Mouse (Mus musculus) ovary, adult 18-20 months (tissue): ENCODE measurements around the gene Il17rb.

Experiments used
- DNase-seq: peaks from one replicate; pipeline ENCODE4 v3.0.0; 2022; ENCODE audit warnings: low spot score, mixed read lengths

Il17rb gene

GRCm38 (mm10) chr14:30015008-30015407 lies 6.3 kb upstream of the Il17rb start:
- DNase-seq = no peak

DNA sequence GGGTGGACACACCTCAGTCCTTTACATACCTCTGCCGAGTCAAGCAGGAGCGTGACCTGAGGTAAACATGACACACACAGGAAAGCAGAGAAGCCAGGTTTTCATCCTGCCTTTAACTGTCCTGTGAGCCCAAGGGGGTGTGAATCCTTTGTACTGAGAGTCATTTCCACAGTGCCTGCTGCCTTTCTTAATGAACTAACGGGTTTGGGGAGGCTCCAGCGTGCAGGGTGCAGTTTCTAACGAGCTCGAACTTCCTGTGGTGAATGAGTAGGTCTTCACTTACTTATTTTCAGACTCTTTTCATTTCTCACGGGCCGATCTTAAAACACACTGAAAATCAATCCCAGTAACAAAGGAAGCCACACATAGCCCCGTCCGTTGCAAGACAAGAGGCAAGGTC lies 5.8 kb upstream of the Il17rb start:
- no peak for DNase-seq

DNA sequence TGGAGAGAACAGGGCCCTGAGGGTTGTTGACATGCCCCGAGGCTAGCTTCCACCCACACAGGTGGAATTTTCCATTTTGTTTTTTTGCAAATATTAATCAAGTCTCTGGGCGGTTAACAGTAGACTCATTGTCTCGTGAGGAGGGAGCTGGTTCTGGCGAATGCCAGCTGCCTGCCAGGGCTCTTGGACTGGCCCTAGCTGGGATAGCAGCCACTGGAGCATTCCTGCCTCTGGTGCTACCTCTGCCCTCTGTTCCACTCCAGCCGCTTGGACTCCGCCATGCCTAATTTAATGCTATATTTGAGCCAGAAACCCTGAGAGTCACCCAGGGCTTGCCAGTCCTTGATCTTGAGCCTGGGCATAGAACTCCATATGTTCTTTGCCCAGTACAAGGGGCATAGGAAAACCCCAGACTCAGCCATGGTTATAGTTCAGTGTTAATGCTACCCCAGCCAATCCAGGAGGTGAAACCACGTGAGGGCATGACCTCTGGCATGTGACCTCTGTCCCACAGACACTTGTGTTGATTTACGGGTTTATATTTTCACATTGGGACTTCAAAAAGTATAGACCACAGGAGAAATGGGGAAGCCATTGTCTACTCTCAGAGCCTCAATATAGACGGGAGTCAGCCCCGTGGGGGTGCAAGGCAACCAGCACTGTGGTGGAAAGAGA lies 3.3 kb upstream of the Il17rb start:
- DNase-seq = peak; percentile 29

DNA sequence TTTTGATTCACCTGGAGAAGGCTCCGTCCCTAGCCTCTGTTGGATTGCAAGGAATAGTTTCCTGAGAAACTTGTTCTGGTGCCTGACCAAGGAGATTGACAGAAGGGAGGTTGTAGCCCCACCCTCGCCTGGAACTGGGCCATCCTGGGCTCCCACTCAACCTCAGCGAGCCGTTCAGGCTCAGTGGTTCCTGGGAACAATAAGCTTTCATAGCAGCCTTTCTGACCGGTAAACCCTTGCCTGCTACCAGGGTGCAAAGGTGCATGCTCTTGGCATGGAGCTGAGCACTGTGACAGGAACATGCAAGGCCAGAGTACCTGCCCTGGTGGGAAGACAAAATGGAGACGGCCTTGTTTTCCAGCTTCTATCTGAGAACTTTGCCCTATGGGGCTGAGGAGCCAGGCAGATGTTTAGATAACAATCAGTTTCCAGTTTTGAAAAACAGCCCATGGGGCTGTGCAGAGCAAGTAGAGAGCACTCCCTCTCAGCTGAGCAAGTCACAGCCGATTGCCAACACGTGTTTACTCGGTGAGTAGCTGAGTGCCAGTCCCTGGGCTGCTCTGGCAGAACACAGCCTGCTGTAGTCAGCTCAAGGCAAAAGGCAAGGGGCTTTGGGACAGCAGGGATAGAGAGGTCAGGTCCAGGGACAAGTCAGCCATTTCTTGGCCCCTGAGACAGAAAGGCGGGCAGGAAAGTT lies 1.3 kb upstream of the Il17rb start:
- DNase-seq = peak; percentile 55

- DNase-seq = no peak
Observed at GRCm38 (mm10) chr14:29999475-29999811, 9.3 kb downstream of the Il17rb start.

- no peak for DNase-seq
Observed at GRCm38 (mm10) chr14:29998747-29999474, 9.8 kb downstream of the Il17rb start.

DNA sequence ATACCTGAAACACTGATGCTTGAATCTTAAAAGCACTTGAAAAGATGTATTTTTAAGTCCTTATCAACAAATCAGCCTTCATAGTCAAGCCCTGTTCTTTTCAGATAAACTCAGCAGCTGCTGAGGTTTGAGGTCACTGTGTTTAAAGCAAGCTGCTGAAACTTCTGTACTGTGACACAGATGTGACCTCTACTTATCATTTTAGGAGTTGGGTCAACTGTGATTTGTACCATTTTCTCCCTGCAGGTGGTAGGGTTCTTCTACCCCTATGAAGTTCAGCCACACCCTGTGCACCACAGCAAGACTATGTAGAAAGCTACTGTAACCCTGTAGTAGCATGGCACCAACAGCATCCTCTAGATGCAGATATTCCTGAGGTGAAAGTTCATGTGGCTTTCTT lies 11.4 kb downstream of the Il17rb start:
- no peak for DNase-seq

- DNase-seq = no peak
Observed at GRCm38 (mm10) chr14:29996000-29996751, 12.5 kb downstream of the Il17rb start.

DNA sequence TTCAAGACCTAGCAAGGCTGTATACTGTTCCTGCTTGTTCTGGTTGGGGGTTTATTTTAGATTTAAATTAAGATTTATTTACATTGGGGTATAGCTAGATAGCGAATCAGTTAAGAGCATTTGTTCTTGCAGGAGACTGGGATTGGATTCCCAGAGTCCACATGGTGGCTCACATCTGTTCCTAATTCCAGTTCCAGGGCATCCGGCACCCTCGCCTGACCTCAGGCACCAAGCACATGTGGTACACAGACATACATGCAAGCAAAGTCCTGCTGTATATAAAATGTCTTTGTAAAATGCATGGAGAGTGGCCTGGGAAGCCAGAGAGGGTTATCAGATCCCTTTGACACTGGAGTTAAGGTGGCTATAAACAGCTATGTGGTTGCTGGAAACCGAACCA lies 13.7 kb downstream of the Il17rb start:
- DNase-seq = no peak

- no peak for DNase-seq
Observed at GRCm38 (mm10) chr14:29988337-29988736, 20.4 kb downstream of the Il17rb start.

DNA sequence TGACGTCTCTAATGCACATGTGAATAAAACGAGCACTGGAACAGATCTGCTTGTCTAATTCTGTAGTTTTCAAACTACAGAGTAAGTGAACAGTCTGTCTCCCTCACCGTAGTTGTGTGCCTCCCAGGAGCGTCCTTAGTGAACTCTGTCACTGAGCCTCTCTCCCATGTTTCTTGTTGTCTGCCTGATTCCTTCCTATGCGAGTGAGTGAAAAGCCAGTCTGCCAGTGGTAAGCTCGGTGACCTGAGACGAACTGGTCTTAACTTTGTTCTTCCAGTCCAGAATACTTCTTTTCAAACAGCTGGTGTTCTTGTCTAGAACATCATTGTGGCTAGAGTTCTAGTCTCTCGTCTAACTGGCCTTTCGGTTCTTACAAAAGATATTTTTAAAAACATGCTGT lies 21.0 kb downstream of the Il17rb start:
- DNase-seq = no peak

GRCm38 (mm10) chr14:29987276-29987675 lies 21.4 kb downstream of the Il17rb start:
- no peak for DNase-seq

GRCm38 (mm10) chr14:29986096-29986495 lies 22.6 kb downstream of the Il17rb start:
- no peak for DNase-seq

DNA sequence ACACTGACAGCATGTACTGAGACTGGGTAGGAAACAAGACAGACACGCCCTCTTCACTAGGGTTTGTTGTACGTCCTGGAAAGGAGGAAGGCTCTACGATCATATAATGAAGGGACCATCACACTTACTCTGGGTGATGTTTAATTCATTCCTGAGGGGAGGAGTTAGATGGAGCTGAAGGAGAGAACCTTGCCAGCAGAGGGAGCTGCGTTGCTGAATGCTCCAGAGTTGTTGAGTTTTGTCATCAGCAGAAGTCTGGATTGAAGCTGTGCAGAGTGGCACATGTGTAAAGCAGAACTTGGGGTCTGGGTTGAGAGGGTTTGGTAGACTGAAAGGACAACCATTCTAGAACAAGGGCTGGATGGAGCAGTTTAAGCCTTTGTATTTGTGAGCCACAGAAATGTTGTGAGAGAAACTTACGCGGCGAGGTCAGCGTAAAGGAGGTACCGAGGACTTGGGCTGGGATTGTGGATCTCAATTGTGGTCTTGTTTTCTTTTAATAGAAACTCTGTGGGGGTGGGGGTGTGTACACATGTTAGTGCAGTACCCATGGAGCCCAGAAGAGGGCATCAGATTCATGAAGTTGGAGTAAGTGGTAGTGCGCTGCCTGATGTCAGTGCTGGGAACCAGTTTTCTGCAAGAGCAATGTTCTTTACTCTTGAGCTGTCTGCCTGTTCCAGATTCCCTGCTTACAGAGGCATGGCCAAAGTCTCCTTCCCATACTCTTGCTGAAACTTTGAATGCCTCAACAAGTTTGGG lies 28.1 kb downstream of the Il17rb start:
- DNase-seq = no peak

- DNase-seq = peak; percentile 89
Observed at GRCm38 (mm10) chr14:29978254-29979204, 30.2 kb downstream of the Il17rb start, which contains the start of gene Actr8. TSS of gene Actr8 (plus strand) at chr14:29978337.

GRCm38 (mm10) chr14:29976927-29977326 lies 31.8 kb downstream of the Il17rb start:
- no peak for DNase-seq

DNA sequence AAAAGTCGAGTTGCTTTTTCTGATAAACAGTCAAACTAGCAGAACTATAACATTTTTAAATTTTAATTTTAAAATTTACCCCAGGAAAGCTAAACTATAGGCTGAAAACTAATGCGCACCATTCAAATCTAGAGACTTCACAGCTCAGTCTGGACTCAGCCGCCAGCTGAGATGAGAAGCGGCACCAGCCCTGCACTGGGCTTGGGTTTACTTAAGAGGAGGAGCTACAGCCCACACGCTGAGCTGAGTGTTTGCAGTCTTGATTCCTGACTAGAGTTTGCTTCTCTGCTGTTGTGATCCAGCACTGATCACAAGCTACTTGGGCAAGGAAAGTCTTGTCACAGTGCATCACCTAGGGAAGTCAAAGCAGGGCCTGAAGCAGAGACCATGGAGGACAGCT lies 36.7 kb downstream of the Il17rb start:
- no peak for DNase-seq

GRCm38 (mm10) chr14:29971446-29971845 lies 37.2 kb downstream of the Il17rb start:
- DNase-seq = no peak

DNA sequence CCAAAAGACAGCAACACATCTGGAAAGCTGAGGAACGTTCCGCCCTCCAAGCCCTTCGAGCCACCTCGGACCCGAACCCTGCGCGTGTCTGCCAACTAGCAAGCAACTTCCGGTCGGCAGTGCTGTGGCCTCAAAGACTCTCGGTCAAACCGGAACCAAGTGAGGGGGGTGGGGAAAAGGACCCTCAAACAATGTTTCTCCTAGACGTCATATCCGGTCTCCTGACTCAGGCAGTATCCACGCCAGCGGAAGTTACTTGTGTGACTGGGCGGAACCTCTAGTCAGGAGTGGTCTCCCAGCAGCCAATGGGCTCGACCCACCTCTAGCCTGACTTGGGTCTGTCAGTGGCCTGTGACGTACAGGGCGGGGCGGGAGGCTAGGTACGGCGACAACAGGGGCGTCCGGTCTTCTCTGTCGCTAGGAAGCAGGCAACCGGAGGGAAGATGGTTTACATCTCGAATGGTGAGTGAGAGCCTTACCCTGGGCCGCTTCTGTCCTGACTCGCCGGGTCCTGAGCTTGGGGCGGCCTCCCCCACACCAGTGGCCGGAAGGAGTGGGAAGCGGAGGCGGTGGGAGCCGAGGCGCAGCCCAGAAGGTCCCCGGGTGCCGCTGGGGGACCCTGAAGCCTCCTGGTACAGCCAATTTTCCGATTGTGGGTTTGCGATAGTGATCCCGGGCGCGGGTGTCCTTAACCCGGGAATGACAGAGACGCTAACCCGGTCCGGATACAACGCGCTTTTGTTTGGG lies 40.4 kb downstream of the Il17rb start, which contains the start of gene Selenok:
Selenok (plus strand) TSS at position 234 of the 747 bp plus-strand sequence.
- peak; percentile 97 for DNase-seq

- DNase-seq = no peak
Observed at GRCm38 (mm10) chr14:29967611-29968010, 41.1 kb downstream of the Il17rb start.
